Mouse (Mus musculus) hindbrain, embryonic 15.5 days (tissue): ENCODE measurements around the gene Usp37. TPM values are rescaled to one million over a fixed set of nuclear protein-coding genes. Genes with fewer than 3 reads are reported as not detected.
A peak's percentile ranks its signal among the peaks of the same experiment; 100 is the strongest.

Experiments
- ATAC-seq: fragments of 200-750 bp; cut with Nextera tagmentation; 2 replicates; pipeline ENCODE4 v1.8.0; 2017; ENCODE audit warnings: low read depth, moderate number of reproducible peaks, moderate TSS enrichment; ENCODE audit not compliant: low FRiP score
- H3K27ac ChIP-seq: fragments of 300-500 bp; sonication (generic); replicated peaks from 2 replicates; pipeline ENCODE4 v1.5.1; 2015; ENCODE audit warnings: mild to moderate bottlenecking, inconsistent platforms
- H3K27me3 ChIP-seq: fragments of 300-500 bp; sonication (generic); 2 replicates; pipeline ENCODE4 v1.6.1; 2015; ENCODE audit warnings: control low read depth, inconsistent platforms
- H3K36me3 ChIP-seq: fragments of 300-500 bp; sonication (generic); 2 replicates; pipeline ENCODE4 v1.6.1; 2015; ENCODE audit warnings: control low read depth, inconsistent platforms
- H3K4me1 ChIP-seq: fragments of 300-500 bp; sonication (generic); replicated peaks from 2 replicates; pipeline ENCODE4 v1.6.1; 2015; ENCODE audit warnings: control low read depth, inconsistent platforms
- H3K4me2 ChIP-seq: fragments of 300-500 bp; sonication (generic); 2 replicates; pipeline ENCODE4 v1.6.1; 2015; ENCODE audit warnings: moderate library complexity, mild to moderate bottlenecking, inconsistent platforms
- H3K4me3 ChIP-seq: fragments of 300-500 bp; sonication (generic); 2 replicates; pipeline ENCODE4 v1.5.1; 2015; ENCODE audit warnings: mild to moderate bottlenecking, inconsistent platforms
- H3K9ac ChIP-seq: fragments of 300-500 bp; sonication (generic); 2 replicates; pipeline ENCODE4 v1.6.1; 2015; ENCODE audit warnings: inconsistent platforms
- H3K9me3 ChIP-seq: fragments of 300-500 bp; sonication (generic); 2 replicates; pipeline ENCODE4 v1.6.1; 2016; ENCODE audit warnings: control low read depth, inconsistent platforms
- WGBS: fragments of 180-500 bp; shearing (Covaris S2); methylation state at CpG from one replicate; pipeline ENCODE4 v1.1.7; 2015; 5-methylcytosine and 5-hydroxymethylcytosine counted together
- polyA plus RNA-seq: library from polyadenylated mRNA; unstranded; fragments of >200 nt; fragmentation: Nextera tagmentation; extraction: Ambion mirVana; gene quantifications from 2 replicates; pipeline ENCODE4 v1.2.1, GENCODE M21; 2015

Gene Usp37
- polyA plus RNA-seq, 1 experiment from 2014 or later = 25.1 TPM

DNA sequence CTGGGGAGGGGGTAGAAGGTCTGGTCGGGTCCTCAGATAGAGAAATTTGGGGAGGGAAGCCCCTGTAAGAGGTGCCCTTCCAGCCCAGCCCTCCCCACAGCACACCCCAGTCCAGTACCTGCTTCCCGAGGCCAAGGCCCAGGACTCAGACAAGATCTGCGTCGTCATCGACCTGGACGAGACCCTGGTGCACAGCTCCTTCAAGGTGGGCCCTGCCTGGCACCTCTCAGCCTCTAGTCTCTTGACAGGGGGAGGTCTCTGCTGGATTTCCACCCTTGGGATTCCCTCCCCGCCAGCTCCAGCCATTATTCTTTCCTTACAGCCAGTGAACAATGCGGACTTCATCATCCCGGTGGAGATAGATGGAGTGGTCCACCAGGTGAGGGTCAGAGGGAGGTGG lies 150.4 kb downstream of the Usp37 start:
- no peak for ATAC-seq
- Histone ChIP-seq H3K4me3 (no peak overlapping the region), H3K9me3 (no peaks in the 10 kb centered on the region), H3K36me3 (peaks cover 4% of the 10 kb centered on the region; the same call in 1 of the 2 replicates), H3K4me2 (peak overlapping the region; percentile 93; the same call in 1 of the 2 replicates), H3K9ac (no peak overlapping the region), H3K27me3 (0 out of 2 replicates have a peak, but pooled peaks cover 4% of the 10 kb centered on the region), H3K27ac (no peak overlapping the region), H3K4me1 (peaks cover 48% of the 10 kb centered on the region)
- 86% methylated on average over 9 of the region's 9 CpGs for WGBS

DNA sequence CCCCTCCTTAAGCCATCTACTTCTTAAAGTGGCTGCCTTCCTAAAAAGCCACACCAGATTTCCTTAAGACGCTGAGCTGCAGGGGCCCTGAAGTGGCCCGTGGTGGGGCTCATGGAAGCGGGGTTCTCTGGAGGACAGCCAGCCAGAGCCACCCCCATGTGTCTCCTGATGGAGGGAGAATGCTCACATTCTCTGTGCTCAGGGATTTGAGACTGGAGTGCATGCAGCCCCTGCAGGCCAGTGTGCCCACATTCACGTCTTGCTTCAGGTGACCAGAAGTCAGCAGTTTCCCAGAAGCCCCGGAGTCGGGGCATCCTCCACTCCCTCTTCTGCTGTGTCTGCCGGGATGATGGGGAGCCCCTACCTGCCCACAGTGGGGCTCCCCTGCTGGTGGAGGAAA lies 151.1 kb downstream of the Usp37 start:
- Histone ChIP-seq H3K4me1 (peaks cover 43% of the 10 kb centered on the region), H3K4me2 (peak overlapping the region; percentile 93), H3K4me3 (peak overlapping the region; percentile 72), H3K27ac (no peak overlapping the region), H3K9ac (peak overlapping the region; percentile 57), H3K36me3 (peaks cover 4% of the 10 kb centered on the region; the same call in 1 of the 2 replicates), H3K27me3 (0 out of 2 replicates have a peak, but pooled peaks cover 4% of the 10 kb centered on the region), H3K9me3 (no peaks in the 10 kb centered on the region)
- 46% methylated on average over 7 of the region's 7 CpGs for WGBS
- ATAC-seq = no peak

DNA sequence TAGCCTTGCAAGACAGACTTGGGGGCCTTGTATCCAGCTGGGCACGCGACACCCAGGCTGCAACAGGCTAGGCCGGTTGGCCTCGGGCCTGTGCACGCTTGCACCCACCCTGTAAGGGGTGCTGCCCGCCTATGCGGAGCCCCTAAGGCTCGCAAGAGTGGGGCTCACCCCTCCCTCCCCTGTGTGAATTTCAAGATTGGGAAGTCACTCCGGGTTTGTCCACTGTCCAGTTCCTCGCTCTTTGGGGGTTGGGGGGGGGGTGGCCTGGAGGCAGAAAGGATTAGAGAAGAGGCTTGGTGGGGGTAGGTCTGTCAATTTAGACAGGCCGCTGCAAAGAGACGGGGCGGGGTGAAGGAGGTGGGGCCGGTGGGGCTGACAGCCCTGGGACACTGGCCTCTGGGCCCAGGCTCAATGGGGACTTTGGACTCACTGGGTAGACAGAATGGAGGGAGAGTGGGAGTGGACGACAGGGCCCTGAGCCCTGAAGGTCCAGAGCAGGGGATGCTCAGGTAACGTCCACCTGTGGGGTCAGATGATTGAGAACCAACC lies 151.6 kb downstream of the Usp37 start:
- 3% methylated on average over 16 of the region's 16 CpGs for WGBS
- no peak for ATAC-seq
- peak overlapping the region; percentile 57 for H3K9ac ChIP-seq

DNA sequence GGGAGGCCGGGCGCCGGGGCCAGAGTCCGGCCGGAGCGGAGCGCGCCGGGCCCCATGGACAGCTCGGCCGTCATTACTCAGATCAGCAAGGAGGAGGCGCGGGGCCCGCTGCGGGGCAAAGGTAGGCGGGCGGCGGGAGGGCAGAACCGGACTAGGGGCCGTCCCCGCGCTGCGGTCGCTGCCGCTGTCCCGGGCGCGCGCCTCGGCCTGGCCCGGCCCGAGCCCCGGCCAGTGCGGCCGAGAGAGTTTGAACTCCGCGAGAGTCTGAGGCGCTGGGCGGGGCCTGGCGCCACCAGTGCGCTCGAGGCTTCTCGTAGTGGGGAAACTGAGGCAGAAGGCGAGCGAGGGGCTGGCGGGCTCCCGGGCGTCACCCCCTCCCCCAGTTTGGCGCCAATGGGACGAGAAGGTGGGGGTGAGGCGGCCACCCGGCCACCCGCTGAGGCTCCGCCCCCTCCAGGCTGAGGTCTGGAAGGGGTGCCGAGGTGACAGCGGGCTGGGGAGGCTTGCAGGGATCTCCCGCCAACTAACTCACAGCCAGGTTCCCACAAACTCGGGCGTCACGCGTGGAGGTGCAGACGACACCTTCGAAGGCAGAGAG lies 152.1 kb downstream of the Usp37 start:
- Histone ChIP-seq H3K27me3 (0 out of 2 replicates have a peak, but pooled peaks cover 4% of the 10 kb centered on the region), H3K9me3 (no peaks in the 10 kb centered on the region), H3K4me1 (peaks cover 39% of the 10 kb centered on the region), H3K4me3 (peak overlapping the region; percentile 72), H3K4me2 (peak overlapping the region; percentile 93), H3K27ac (peak overlapping the region; percentile 75), H3K9ac (peak overlapping the region; percentile 57), H3K36me3 (peaks cover 4% of the 10 kb centered on the region; the same call in 1 of the 2 replicates)
- peak; percentile 14; the same call in 1 of the 2 replicates for ATAC-seq
- under 1% methylated on average over 57 of the region's 63 CpGs for WGBS

More for the DNA sequence above, 151.6 kb downstream of the Usp37 start:
- Histone ChIP-seq H3K9me3 (no peaks in the 10 kb centered on the region), H3K27ac (peak overlapping the region; percentile 75), H3K27me3 (0 out of 2 replicates have a peak, but pooled peaks cover 4% of the 10 kb centered on the region), H3K36me3 (peaks cover 4% of the 10 kb centered on the region; the same call in 1 of the 2 replicates), H3K4me3 (peak overlapping the region; percentile 72), H3K4me1 (peaks cover 40% of the 10 kb centered on the region), H3K4me2 (peak overlapping the region; percentile 93)

DNA sequence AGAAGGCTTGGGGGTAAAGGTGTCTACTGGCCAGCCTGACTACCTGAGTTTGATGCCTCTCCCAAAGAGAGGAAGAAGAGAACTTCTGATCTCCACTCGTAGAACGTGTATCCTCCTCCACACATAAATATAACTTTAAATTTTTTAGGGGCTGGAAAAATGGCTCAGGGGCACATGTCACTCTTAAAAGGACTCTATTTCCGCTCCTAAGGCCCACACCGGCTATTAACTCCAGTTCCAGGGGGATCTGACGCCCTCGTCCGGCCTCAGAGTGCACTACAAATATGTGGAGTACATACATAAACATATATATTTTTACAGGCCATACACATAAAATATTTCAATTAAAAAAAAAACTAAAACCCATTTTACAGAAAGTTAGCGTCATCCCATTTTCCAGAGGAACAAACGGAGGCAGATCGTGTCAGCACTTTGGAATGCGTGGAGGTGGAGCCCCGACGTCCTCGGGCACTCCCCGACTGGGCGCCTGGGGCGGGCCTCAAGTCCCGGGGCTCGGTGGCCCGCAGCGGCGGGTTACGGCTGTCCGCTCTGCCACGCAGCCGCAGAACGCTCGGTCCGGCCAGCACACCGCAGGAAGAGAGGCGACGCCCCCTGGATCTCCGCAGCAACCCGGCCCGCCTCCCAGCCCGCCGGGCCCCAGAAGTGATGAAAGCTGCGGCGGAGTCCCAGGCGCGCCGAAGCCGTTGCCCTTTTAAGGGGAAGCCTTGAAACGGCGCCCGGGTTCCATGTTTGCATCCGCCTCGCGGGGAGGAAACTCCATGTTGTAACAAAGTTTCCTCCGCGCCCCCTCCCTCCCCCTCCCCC lies 152.9 kb downstream of the Usp37 start, which contains the start of gene Ctdsp1:
Gene Ctdsp1 (plus strand): TSS at position 586 of the 825 bp plus-strand sequence.
- H3K4me2 ChIP-seq = peak within 1 kb of the TSS; percentile 93
- H3K9ac ChIP-seq = peak within 1 kb of the TSS; percentile 57
- no peaks in the 10 kb centered on the region for H3K9me3 ChIP-seq
- peak; percentile 78 for ATAC-seq
- H3K27ac ChIP-seq = peak within 1 kb of the TSS; percentile 75
- H3K4me3 ChIP-seq = peak within 1 kb of the TSS; percentile 72
- H3K4me1 ChIP-seq = peaks cover 40% of the 10 kb centered on the region
- peaks cover 4% of the 10 kb centered on the region; the same call in 1 of the 2 replicates for H3K36me3 ChIP-seq
- 3% methylated on average over 48 of the region's 51 CpGs for WGBS
- H3K27me3 ChIP-seq = 0 out of 2 replicates have a peak, but pooled peaks cover 4% of the 10 kb centered on the region

DNA sequence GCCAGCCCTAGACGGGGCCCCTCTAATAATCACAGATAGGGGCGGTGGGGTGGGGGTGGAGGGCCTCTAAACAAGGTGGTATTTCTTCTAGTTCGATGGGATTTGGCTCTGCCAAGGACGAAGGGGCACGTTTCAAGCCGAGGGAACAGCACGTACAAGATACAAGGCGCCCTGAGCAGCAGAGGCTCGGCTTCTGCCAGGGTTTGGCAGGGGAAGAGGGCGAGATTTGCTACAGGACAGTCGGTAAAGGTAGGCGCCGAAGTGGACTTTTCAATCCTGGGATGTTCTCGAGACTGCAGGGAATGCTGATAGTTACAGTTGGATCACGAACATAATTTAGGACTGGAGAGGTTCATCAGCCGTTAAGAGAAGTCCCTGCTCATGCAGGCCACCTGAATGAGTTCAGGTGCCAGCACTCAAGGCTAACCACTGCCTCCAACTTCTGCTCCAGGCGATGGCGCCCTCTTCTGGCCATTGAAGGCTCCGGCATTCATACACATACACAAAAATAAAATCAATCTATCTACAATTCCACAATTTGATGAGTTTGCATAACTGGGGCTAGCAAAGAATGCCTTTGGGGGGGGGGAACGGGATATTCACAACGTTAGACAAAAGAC lies 153.7 kb downstream of the Usp37 start:
- no peak overlapping the region for H3K9ac ChIP-seq
- peaks cover 4% of the 10 kb centered on the region; the same call in 1 of the 2 replicates for H3K36me3 ChIP-seq
- 0 out of 2 replicates have a peak, but pooled peaks cover 4% of the 10 kb centered on the region for H3K27me3 ChIP-seq
- no peak overlapping the region for H3K27ac ChIP-seq
- WGBS = 6% methylated on average over 21 of the region's 21 CpGs
- H3K4me3 ChIP-seq = no peak overlapping the region; the same call in 1 of the 2 replicates
- ATAC-seq = no peak
- peaks cover 40% of the 10 kb centered on the region for H3K4me1 ChIP-seq
- no peaks in the 10 kb centered on the region for H3K9me3 ChIP-seq
- H3K4me2 ChIP-seq = peak overlapping the region; percentile 93

DNA sequence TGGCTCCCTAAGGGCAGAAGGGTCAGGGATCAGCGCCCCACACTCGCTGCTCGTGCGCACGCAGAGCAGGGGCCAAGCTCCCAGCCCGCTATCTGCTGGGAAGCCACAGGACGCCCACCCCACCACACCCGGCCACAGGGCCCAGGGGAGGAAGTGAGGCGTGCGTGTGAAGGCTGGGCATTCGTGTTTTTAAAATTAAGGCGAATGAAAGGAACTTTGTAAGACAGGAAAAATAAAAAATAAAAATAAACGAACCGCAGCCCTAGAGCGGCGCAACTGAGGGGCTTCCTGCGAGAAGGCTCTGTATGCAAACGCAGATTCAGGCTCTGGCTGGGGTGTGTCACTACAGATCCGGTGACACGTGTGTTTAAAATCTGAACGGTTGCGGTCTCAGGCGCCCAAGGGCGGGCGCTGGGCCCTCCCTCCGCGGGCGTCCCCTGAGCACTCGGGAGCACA lies 154.2 kb downstream of the Usp37 start:
- Histone ChIP-seq H3K9ac (no peak overlapping the region), H3K4me3 (no peak overlapping the region; the same call in 1 of the 2 replicates)

DNA sequence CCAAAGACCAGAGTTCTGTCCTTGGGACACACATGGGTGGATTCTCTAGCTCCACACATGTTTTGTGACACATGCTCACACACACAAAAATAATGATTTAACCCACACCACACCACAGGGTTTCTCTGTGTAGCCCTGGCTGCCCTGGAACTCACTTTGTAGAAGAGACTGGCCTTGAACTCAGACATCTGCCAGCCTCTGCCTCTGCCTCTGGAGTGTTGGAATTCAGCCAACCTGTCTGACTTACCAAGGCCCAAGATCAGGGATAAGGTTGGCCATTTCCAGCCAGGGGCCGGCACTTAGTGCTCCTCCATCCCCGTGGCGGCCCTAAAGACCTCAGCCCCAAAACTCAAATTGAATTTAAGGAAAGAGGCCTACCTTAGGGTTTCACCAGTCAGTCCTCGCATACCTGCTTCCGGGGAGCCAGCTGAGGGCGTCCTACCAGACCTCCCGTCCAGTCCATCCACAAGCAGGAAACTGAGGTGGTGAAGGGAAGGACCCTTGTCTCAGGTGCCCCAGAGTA lies 155.6 kb downstream of the Usp37 start:
- Histone ChIP-seq H3K27ac (no peak overlapping the region), H3K4me2 (no peak overlapping the region), H3K9ac (no peak overlapping the region), H3K36me3 (no peaks in the 10 kb centered on the region), H3K9me3 (no peaks in the 10 kb centered on the region), H3K27me3 (0 out of 2 replicates have a peak, but pooled peaks cover 4% of the 10 kb centered on the region), H3K4me1 (peaks cover 40% of the 10 kb centered on the region), H3K4me3 (no peak overlapping the region)
- no peak for ATAC-seq
- WGBS = 84% methylated on average over 7 of the region's 7 CpGs

More for the DNA sequence above, 154.2 kb downstream of the Usp37 start:
- Histone ChIP-seq H3K9me3 (no peaks in the 10 kb centered on the region), H3K4me1 (peaks cover 40% of the 10 kb centered on the region), H3K27me3 (0 out of 2 replicates have a peak, but pooled peaks cover 4% of the 10 kb centered on the region), H3K27ac (no peak overlapping the region), H3K4me2 (peak overlapping the region; percentile 39), H3K36me3 (no peaks in the 10 kb centered on the region)
- 5% methylated on average over 29 of the region's 29 CpGs for WGBS
- ATAC-seq = no peak

DNA sequence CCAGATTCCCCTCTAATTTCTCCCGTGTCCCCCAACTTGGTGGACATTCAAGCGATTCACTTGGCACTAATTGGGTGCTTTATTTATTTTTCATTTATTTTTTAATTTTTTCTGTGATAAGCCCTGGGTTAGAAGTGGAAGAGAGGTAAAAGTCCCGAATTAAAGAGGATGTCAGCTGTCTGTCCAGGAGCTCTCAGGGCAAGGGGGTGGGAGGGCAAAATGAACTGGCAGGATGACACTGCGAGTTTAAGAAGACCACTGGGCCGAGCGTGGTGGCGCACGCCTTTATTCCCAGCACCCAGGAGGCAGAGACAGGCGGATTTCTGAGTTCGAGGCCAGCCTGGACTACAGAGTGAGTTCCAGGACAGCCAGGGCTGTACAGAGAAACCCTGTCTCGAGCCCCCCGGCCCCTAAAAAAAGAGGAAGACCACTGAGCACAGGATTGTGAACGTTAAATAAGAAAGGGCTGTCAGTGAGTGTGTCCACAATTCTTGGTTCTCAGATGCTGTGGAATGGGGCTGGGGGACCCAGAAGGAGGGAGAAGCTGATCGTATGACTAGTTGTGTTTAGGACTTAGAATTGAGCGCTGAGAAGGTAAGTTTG lies 156.6 kb downstream of the Usp37 start:
- Histone ChIP-seq H3K9me3 (no peaks in the 10 kb centered on the region), H3K4me2 (peak overlapping the region; percentile 86), H3K27me3 (0 out of 2 replicates have a peak, but pooled peaks cover 4% of the 10 kb centered on the region), H3K4me1 (peaks cover 30% of the 10 kb centered on the region), H3K27ac (peak overlapping the region; percentile 93), H3K36me3 (no peaks in the 10 kb centered on the region), H3K9ac (peak overlapping the region; percentile 56; the same call in 1 of the 2 replicates), H3K4me3 (peak overlapping the region; percentile 81)
- 47% methylated on average over 15 of the region's 15 CpGs for WGBS
- no peak for ATAC-seq

DNA sequence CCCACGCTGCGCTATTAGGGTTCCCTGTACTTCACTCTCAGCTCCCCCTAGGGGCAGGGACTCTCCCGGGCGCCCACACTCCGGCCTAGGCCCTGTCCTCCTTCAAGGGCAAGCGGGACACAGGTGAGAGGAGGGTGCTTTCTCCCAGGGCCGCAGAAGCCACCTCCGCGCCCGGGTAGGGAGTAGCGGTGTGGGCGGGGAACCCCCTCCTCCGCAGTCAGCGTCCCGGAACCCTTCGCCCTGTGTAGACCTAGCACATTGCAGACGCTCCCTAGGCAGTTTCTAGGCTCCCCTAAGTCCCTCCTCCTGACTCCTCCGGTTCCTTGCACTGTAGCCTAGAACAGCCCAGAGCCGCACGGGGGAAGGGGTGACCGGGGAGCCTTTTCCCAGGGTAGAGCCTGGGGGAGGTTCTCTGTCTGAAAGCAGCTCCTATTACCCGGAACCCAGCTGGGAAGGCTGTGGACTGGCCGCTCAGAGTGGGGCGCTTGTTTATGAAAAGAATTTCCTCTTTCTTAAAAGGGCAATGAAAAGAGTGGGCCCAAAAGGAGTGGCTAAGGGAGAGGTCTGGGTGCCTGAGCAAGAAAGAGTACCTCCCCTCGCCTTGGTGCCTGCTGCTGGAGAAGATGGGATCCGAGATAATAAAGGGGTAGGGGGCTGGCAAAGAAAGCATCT lies 157.2 kb downstream of the Usp37 start:
- peak; percentile 91 for ATAC-seq
- H3K9ac ChIP-seq = peak overlapping the region; percentile 56
- peaks cover 24% of the 10 kb centered on the region for H3K4me1 ChIP-seq
- H3K9me3 ChIP-seq = no peaks in the 10 kb centered on the region
- no peaks in the 10 kb centered on the region for H3K36me3 ChIP-seq
- 0 out of 2 replicates have a peak, but pooled peaks cover 4% of the 10 kb centered on the region for H3K27me3 ChIP-seq
- H3K4me2 ChIP-seq = peak overlapping the region; percentile 86
- H3K27ac ChIP-seq = peak overlapping the region; percentile 93
- WGBS = under 1% methylated on average over 26 of the region's 26 CpGs
- peak overlapping the region; percentile 81 for H3K4me3 ChIP-seq
